Mouse (Mus musculus) neural tube, embryonic 12.5 days (tissue): ENCODE results near the gene Pakap. TPM values are rescaled to one million over a fixed set of nuclear protein-coding genes. Genes with fewer than 3 reads are reported as not detected.

Experiments
- ATAC-seq: fragments of 200-750 bp; cut with Nextera tagmentation; 2 replicates; pipeline ENCODE4 v1.8.0; 2017; ENCODE audit warnings: low read depth, mild to moderate bottlenecking, moderate TSS enrichment, moderate library complexity; ENCODE audit not compliant: low FRiP score
- H3K27ac ChIP-seq: fragments of 300-500 bp; sonication (generic); 2 replicates; pipeline ENCODE4 v1.5.1; 2016
- H3K27me3 ChIP-seq: fragments of 300-500 bp; sonication (generic); replicated peaks from 2 replicates; pipeline ENCODE4 v1.6.1; 2016; ENCODE audit warnings: mild to moderate bottlenecking
- H3K36me3 ChIP-seq: fragments of 300-500 bp; sonication (generic); 2 replicates; pipeline ENCODE4 v1.6.1; 2016; ENCODE audit warnings: mild to moderate bottlenecking
- H3K4me1 ChIP-seq: fragments of 300-500 bp; sonication (generic); 2 replicates; pipeline ENCODE4 v1.6.1; 2016
- H3K4me2 ChIP-seq: fragments of 300-500 bp; sonication (generic); replicated peaks from 2 replicates; pipeline ENCODE4 v1.6.1; 2016; ENCODE audit warnings: mild to moderate bottlenecking
- H3K4me3 ChIP-seq: fragments of 300-500 bp; sonication (generic); 2 replicates; pipeline ENCODE4 v1.5.1; 2016
- H3K9ac ChIP-seq: fragments of 300-500 bp; sonication (generic); 2 replicates; pipeline ENCODE4 v1.6.1; 2016; ENCODE audit warnings: mild to moderate bottlenecking
- H3K9me3 ChIP-seq: fragments of 300-500 bp; sonication (generic); 2 replicates; pipeline ENCODE4 v1.6.1; 2016; ENCODE audit warnings: mild to moderate bottlenecking
- WGBS: fragments of 180-500 bp; shearing (Covaris S2); methylation state at CpG from one replicate; pipeline ENCODE4 v1.1.7; 2016; 5-methylcytosine and 5-hydroxymethylcytosine counted together
- polyA plus RNA-seq: library from polyadenylated mRNA; unstranded; fragments of >200 nt; fragmentation: Nextera tagmentation; extraction: Ambion mirVana; gene quantifications from 2 replicates; pipeline ENCODE4 v1.2.1, GENCODE M21; 2016

The Pakap gene
- polyA plus RNA-seq, 1 experiment from 2014 or later, result 16.7 TPM

DNA sequence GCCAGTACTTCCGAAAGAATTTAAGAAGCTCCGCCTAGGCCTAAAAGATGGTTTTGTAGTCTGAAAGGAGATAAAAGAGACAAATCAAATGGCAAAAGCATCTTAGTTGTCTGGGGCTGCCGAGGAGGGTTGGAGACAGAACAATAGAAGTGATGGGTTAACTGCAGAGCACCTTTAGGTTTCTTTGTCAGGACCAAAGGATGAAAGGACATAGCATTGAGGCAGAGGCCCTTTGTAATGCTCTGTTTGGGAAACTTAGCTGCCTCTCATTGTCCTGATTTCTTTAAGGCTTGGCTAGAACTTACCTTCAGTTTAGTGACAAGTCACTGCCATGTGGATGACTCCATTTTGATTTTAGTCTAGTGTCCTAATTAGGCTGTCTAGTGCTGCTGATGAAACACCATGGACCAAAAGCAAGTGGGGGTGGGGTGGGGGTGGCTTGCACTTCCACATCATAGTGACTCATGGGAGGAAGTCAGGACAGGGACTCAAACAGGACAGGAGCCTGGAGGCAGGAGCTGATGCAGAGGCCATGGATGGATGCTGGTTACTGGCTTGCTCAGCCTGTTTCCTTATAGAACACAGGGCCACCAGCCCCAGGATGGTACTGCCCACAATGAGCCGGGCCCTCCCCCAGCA is 202.3 kb downstream of the Pakap start:
- H3K9ac ChIP-seq, result no peak overlapping the region
- H3K27ac ChIP-seq, result no peak overlapping the region
- H3K4me2 ChIP-seq, result no peak overlapping the region
- H3K27me3 ChIP-seq, result no peaks in the 10 kb centered on the region
- 52% methylated on average over 4 of the region's 4 CpGs for WGBS
- no peak overlapping the region for H3K4me3 ChIP-seq
- no peaks in the 10 kb centered on the region for H3K36me3 ChIP-seq
- ATAC-seq, result no peak
- H3K9me3 ChIP-seq, result no peaks in the 10 kb centered on the region
- H3K4me1 ChIP-seq, result peaks cover 7% of the 10 kb centered on the region; the same call in 1 of the 2 replicates

DNA sequence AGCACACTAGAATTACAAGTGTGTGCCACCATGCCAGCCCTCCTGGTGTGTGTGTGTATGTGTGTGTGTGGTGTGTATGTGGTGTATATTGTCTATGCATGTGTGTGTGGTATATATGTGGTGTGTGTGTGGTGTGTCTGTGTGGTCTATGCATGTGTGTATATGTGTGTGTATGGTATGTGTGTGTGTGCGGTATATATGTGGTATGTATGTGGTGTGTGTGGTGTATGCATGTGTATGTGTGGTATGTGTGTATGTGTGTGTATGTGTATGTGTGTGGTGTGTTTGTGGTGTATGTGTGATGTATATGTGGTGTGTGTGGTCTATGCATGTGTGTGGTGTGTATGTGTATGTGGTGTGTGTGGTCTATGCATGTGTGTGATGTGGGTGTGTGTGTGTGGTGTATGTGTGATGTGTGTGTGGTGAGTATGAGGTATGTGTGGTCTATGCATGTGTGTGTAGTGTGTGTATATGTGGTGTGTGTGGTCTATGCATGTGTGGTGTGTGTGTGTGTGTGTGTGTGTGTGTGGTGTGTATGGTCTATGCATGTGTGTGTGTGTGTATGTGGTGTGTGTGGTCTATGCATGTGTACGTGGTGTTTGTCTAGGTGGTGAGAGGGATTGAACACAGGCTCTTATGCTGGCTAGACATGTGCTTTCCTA is 203.7 kb downstream of the Pakap start:
- H3K9me3 ChIP-seq, result no peaks in the 10 kb centered on the region
- H3K9ac ChIP-seq, result no peak overlapping the region
- no peak for ATAC-seq
- no peak overlapping the region for H3K4me3 ChIP-seq
- H3K36me3 ChIP-seq, result no peaks in the 10 kb centered on the region
- no peaks in the 10 kb centered on the region for H3K4me1 ChIP-seq
- H3K4me2 ChIP-seq, result no peak overlapping the region
- no peaks in the 10 kb centered on the region for H3K27me3 ChIP-seq
- no peak overlapping the region for H3K27ac ChIP-seq
- WGBS, result 95% methylated on average over 2 of the region's 2 CpGs

DNA sequence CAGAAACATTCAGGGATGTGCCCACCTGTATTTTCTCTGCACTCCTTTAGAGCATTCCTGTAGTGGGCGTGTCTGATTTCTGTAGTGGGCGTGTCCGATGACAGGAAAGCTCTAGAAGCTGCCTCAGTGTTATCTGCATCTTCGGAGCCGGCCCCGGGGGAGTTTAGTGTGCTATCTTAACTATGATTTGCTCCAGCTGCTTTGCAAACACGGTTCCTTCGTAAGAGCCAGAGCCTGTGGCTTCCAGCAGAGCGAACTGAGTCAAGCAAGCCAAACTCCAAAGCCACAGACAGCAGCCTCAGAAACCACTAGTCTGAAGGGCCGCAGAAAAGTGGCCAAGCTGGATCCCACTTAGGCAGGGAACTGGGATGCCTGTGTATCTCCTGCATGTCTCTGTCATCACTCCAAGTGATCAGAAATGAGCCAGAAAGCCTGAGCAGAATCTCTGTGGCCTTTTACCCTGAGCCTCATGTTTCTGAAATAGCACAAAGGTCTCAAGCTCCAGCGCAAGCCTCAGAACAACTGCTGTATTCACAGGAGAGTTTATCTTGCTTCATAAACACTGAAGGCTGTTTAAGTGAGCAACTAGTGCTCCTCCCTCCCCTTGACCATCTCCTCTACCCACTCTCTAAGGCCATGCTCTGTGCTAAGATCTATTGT is 205.0 kb downstream of the Pakap start:
- Histone ChIP-seq H3K4me3 (no peak overlapping the region), H3K4me1 (no peaks in the 10 kb centered on the region), H3K9ac (no peak overlapping the region), H3K36me3 (no peaks in the 10 kb centered on the region), H3K9me3 (no peaks in the 10 kb centered on the region), H3K27me3 (no peaks in the 10 kb centered on the region), H3K4me2 (no peak overlapping the region), H3K27ac (no peak overlapping the region)
- no peak for ATAC-seq
- 71% methylated on average over 11 of the region's 11 CpGs for WGBS

DNA sequence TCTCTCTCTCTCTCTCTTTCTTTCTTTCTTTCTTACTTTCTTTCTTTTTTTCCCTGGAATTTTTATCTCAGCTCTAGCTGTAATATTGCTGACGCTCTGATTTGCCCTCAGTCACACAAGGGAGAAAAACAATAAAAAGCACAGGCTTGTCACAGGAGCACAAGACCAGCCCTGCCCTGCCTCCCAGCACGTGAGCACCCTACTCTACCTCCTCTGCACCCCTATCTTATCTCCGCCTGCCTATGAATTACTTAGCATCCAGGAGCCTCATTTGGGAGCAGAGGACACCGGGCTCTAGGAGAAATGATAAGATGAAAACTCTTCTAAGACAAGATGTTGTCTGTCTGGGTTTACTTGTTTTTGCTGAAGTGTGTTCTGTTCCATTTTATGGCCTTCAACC is 206.5 kb downstream of the Pakap start:
- Histone ChIP-seq H3K27me3 (no peaks in the 10 kb centered on the region), H3K9me3 (no peaks in the 10 kb centered on the region), H3K4me1 (no peaks in the 10 kb centered on the region), H3K27ac (no peak overlapping the region), H3K36me3 (no peaks in the 10 kb centered on the region), H3K4me3 (no peak overlapping the region), H3K9ac (no peak overlapping the region), H3K4me2 (no peak overlapping the region)
- ATAC-seq, result no peak
- 63% methylated on average over 4 of the region's 4 CpGs for WGBS

DNA sequence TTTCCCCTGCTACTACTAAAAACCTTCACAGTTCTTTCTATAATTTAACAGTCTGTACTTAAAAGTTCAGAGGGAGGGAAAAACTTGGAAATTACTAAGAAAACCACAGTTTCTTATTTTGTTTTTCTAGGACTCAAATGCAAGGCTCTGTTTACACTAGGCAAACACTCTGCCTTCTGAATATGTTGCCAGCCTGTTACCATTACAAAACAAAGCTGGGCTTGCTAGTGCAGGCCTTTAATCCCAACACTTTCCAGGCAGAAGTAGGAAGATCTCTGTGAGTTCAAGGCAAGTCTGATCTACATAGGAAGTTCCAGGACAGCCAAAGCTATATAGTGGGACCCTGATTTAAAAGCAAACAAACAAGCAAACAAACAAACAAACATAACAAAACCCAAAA is 207.6 kb downstream of the Pakap start:
- no peak overlapping the region for H3K9ac ChIP-seq
- no peaks in the 10 kb centered on the region for H3K27me3 ChIP-seq
- H3K36me3 ChIP-seq, result no peaks in the 10 kb centered on the region
- no peaks in the 10 kb centered on the region for H3K4me1 ChIP-seq
- no peak overlapping the region for H3K4me3 ChIP-seq
- ATAC-seq, result no peak
- H3K4me2 ChIP-seq, result no peak overlapping the region
- no peaks in the 10 kb centered on the region for H3K9me3 ChIP-seq
- no peak overlapping the region for H3K27ac ChIP-seq

DNA sequence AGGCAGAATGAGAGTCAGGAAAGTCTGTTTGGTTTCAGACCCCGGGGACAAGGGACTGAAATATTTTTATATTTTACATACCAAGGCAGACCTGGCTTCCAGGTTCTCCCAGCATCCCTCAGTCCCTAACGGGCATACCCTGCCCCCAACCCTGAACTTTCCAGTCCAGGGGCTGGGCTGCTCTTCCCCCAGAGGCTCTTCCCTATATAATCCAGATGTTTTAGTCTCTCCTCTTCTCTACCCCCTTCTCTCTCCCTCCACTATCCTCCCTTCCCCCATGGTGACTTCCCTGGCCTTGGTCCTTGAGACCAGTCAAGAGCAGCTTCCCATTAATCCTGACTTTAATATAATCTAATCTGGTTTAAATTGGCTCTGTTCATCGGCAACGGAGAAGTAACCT is 212.4 kb downstream of the Pakap start:
- no peak for ATAC-seq
- no peaks in the 10 kb centered on the region for H3K36me3 ChIP-seq
- H3K27me3 ChIP-seq, result no peaks in the 10 kb centered on the region
- H3K9ac ChIP-seq, result no peak overlapping the region
- peaks cover 16% of the 10 kb centered on the region for H3K4me1 ChIP-seq
- H3K4me2 ChIP-seq, result peak overlapping the region; percentile 38; the same call in 1 of the 2 replicates
- 27% methylated on average over 4 of the region's 4 CpGs for WGBS
- no peak overlapping the region for H3K27ac ChIP-seq
- no peak overlapping the region for H3K4me3 ChIP-seq
- H3K9me3 ChIP-seq, result no peaks in the 10 kb centered on the region

DNA sequence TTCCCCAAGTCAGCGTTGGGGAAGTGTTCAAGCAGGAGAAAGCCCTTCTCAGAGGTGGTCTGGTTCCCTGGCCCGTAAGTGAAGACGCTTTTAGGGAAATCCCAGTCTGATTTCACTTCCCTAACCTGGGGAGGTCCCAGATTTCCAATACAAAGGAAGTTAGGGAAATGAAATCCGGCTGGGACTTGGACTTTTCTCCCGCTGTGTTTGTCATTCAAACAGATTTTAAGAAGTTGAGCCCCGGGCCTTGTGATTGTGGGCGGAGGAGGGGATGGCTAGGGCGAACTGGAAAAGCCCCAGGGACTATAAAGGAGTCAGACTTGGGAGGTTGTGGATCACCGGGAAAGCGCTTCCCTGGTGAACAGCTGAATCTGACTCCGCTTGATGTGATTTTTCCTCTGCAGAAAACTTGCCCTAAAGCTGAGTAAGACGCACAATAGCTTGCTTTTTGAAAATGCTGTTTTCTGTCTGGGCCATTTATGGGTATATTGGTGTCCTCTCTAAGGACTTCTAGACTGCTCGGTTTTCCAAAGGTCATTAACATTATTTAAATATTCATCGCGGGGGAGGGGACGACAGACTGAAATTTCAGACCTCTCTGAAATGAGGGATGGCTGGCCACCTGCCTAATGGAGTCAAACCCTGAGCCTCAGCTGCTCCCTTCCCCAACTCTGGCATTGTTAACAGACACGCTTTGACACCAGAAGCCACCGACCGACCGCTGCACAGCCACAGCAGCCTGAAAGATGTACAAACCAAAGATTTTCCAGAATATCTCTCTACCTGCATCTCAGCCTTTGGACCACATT is 213.1 kb downstream of the Pakap start:
- no peak overlapping the region for H3K4me3 ChIP-seq
- peaks cover 16% of the 10 kb centered on the region for H3K4me1 ChIP-seq
- H3K9me3 ChIP-seq, result no peaks in the 10 kb centered on the region
- 1% methylated on average over 20 of the region's 20 CpGs for WGBS
- peak; percentile 9; the same call in 1 of the 2 replicates for ATAC-seq
- H3K4me2 ChIP-seq, result peak overlapping the region; percentile 38
- H3K27ac ChIP-seq, result no peak overlapping the region
- H3K27me3 ChIP-seq, result no peaks in the 10 kb centered on the region
- no peaks in the 10 kb centered on the region for H3K36me3 ChIP-seq
- H3K9ac ChIP-seq, result no peak overlapping the region

DNA sequence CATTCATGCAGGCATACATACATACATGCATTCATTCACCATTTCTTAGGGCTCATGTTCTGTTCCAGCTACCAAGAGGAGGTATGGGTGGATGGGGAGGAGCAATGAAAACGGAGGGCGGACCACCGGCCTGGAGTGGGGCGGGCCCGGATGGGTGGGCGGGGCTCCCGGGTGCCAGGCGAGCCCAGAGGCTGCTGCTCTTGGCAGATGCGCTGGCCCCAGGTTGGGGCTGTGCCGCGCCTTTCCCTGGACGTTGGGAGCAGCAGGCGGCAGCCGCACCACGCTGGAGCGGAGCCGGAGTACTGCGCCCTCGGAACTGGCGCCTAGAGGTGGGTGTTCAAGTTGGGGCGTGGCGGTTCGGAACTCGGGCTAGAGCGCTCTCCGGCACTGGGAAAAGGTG is 214.0 kb downstream of the Pakap start:
- under 1% methylated on average over 26 of the region's 26 CpGs for WGBS

DNA sequence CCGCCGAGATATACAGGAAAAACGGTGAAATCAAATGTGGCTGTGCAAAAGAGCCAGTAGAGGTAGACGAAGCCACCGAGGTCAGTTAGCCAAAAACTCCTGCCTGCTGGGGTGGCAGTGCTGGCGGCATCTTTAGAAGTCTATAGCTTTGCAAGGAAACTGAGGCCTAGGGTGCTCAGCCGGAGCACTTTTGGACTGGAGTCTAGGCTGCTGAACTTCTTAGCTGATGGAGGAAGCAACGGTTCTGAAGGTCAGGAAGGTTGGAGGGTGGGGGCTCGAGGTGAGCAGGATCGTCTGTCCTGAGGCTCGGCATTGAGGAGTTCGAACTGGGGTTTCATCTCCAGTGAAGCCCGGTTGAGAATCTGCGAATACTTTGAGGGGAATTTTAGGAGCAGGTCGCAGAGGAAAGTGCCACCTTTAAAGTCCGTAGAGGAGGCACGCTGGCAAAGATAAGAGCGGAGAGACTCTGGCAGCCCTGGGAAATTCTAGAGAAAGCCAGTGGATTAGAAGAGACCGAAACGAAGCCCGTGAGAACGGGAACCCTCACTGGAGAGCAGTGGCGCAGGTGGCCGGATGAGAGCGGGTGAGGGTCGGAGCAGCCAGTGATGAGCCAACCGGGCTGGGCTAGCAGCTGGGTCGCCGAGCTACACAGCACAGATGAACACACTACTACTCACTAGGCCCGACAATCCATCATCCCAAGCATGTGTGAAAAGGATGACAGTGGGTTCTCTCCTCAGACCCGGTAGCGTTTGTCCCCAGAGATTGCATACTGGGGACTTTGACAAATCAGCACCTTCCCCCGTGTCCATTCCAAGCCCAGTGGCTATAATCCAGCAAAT is 214.8 kb downstream of the Pakap start:
- 2% methylated on average over 33 of the region's 33 CpGs for WGBS
- Histone ChIP-seq H3K27me3 (no peaks in the 10 kb centered on the region), H3K27ac (no peak overlapping the region), H3K4me2 (peak overlapping the region; percentile 61), H3K4me1 (peaks cover 16% of the 10 kb centered on the region), H3K9ac (peak overlapping the region; percentile 54), H3K4me3 (peak overlapping the region; percentile 46), H3K9me3 (no peaks in the 10 kb centered on the region), H3K36me3 (no peaks in the 10 kb centered on the region)
- ATAC-seq, result peak; percentile 86

More for the DNA sequence above, 214.0 kb downstream of the Pakap start:
- H3K27me3 ChIP-seq, result no peaks in the 10 kb centered on the region
- peak overlapping the region; percentile 61 for H3K4me2 ChIP-seq
- peak overlapping the region; percentile 46 for H3K4me3 ChIP-seq
- peak; percentile 86 for ATAC-seq
- H3K27ac ChIP-seq, result no peak overlapping the region
- H3K9me3 ChIP-seq, result no peaks in the 10 kb centered on the region
- no peaks in the 10 kb centered on the region for H3K36me3 ChIP-seq
- peak overlapping the region; percentile 54; the same call in 1 of the 2 replicates for H3K9ac ChIP-seq
- H3K4me1 ChIP-seq, result peaks cover 16% of the 10 kb centered on the region

DNA sequence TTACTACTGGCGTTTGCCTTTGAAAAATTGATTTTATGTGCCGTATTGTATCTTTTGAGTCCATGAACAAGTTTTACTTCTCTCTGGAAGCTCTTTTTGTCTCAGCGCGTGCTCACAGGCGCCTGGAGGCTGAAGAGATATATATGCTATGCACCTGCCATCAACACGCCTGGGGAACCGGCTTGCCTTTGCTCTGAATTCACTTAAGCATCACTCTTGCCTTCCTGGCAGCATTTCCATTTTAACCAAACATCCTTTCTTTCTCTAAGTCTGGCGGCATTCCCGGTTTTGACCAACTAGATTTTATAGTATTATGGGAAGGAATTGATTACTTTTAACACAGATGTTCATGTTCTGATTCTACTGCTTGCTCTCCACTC is 215.4 kb downstream of the Pakap start:
- H3K27me3 ChIP-seq, result no peaks in the 10 kb centered on the region
- H3K27ac ChIP-seq, result no peak overlapping the region
- H3K4me1 ChIP-seq, result peaks cover 16% of the 10 kb centered on the region
- no peak overlapping the region for H3K9ac ChIP-seq
- H3K9me3 ChIP-seq, result no peaks in the 10 kb centered on the region
- H3K4me2 ChIP-seq, result peak overlapping the region; percentile 61
- WGBS, result 26% methylated on average over 9 of the region's 9 CpGs
- ATAC-seq, result peak; percentile 51; the same call in 1 of the 2 replicates
- H3K4me3 ChIP-seq, result peak overlapping the region; percentile 46
- H3K36me3 ChIP-seq, result no peaks in the 10 kb centered on the region

DNA sequence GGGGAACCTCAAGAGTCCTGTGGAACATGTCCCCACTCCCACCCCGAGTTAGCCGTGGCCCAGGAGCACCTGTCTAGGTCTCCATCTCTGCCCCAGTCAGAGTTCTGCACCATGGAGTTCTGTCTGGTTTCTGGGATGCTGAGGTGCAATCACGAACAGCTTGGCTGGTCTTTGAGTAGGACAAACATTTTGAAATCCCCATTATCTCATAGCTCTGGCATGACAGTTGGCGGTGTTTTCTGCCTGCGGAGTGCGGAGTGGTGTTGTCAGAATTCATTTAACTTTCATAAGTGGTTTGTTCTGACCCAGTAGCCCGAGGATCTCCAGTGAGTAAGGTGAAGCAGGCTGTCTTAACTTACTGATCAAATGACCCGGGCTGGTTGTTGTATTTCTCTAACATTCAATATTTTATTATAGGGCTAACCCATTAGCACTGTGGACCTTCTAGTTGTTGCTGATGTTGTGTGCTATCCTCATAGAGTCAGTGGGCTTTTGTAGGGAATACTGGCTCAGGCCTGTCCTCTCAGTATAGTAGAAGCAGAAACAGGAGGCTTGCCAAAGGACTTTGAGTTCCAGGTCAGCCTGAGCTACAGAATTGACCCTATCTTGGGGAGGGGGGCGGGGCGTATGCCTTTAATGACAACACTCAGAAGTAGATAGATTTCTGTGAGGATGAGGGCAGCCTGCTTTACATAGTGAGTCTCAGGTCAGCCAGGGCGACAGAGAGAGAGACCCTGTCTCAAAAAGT is 216.0 kb downstream of the Pakap start:
- H3K4me3 ChIP-seq, result no peak overlapping the region; the same call in 1 of the 2 replicates
- 80% methylated on average over 11 of the region's 11 CpGs for WGBS
- peaks cover 19% of the 10 kb centered on the region for H3K4me1 ChIP-seq
- peak overlapping the region; percentile 61 for H3K4me2 ChIP-seq
- ATAC-seq, result no peak
- H3K27me3 ChIP-seq, result no peaks in the 10 kb centered on the region
- H3K36me3 ChIP-seq, result no peaks in the 10 kb centered on the region
- no peak overlapping the region for H3K27ac ChIP-seq
- no peaks in the 10 kb centered on the region for H3K9me3 ChIP-seq
- no peak overlapping the region for H3K9ac ChIP-seq
